Mouse (Mus musculus): ENCODE measurements around the gene Tirap. TPM values are rescaled to one million over a fixed set of nuclear protein-coding genes. Genes with fewer than 3 reads are reported as not detected.

Tirap gene
- 1 to 10 TPM; 6.6 to 8.0 TPM for total RNA-seq (2021)

- intact Hi-C loops (cut with DNase I) = no loop called here
- DNase-seq = peak; percentile 95 to 96
Observed at GRCm38 (mm10) chr9:35199772-35200471, at the start of gene Tirap, which contains the start of gene Srpr. Gene Tirap, minus strand, starts transcription at chr9:35200291. Gene Srpr, plus strand, starts transcription at chr9:35200175.

GRCm38 (mm10) chr9:35249476-35249875 is 49.4 kb upstream of the Tirap start:
- no peak for DNase-seq
- intact Hi-C loops (cut with DNase I) = no loop called here

GRCm38 (mm10) chr9:35247405-35247804 is 47.3 kb upstream of the Tirap start:
- intact Hi-C loops (cut with DNase I) = no loop called here
- DNase-seq = no peak

DNA sequence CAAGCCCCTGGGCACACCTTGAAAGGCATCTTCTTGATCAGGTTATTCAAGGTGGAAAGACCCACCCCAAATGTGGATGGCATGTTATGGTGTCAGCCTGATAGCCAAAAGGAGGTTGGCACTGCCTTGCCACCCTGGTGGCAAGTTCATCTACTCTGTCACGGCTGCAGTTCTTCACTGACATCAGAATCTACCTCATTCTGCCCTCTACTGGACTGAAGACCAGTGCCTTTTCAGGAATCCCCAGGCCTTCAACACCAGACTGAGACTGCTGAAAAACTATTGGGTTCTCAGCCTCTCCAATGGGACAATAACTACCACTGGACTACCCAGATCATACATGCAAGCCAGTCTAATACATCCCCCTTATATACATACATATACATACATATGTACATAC is 39.6 kb upstream of the Tirap start:
- no peak for DNase-seq
- intact Hi-C loops (cut with DNase I) = no loop called here

DNA sequence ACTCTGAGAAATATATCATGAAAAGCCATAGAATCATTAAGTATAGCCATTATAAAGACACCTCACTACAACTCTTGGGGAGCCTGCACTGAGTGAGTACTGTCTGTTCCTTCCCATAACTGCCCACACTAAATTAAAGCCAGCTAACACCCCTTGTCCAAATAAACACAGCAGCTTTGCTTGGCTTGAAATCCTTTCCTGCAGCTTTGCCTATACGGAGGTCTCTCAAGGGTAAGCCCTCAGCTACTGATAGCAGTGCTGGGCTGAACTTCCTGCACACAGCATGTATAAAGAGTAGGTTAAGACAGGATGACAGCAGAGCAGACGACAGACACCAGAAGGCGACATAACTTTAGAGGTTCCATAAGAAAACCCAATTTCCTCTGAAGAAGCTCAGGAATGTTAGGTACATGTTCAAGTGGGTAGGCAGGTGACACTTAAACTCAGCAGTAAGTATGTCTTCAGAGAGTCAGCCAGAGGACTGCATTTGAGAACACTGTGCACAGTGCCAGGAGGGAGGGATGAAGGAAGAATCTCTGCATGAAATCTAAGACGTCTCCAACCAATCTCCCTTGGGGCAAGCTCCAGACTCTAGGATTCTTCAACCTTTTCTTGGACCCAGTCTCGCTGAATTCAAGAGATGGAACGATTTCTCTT is 39.0 kb upstream of the Tirap start:
- no peak for DNase-seq
- intact Hi-C loops (cut with DNase I) = no loop called here

DNA sequence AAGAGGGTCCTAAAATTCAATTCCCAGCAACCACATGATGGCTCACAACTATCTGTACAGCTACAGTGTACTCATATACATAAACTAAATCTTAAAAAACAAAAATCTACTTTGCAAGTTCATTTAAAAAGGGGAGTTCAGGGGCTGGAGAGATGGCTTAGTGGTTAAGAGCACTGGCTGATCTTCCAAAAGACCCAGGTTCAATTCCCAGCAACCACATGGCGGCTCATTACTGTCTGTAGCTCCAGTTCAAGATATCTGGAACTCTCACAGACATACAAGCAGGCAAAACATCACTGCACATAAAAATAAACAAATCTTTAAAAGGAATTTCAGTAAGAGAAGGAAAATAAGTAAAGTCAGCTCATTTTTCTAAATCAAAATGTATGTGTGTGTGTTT is 38.3 kb upstream of the Tirap start:
- intact Hi-C loops (cut with DNase I) = no loop called here
- no peak for DNase-seq

DNA sequence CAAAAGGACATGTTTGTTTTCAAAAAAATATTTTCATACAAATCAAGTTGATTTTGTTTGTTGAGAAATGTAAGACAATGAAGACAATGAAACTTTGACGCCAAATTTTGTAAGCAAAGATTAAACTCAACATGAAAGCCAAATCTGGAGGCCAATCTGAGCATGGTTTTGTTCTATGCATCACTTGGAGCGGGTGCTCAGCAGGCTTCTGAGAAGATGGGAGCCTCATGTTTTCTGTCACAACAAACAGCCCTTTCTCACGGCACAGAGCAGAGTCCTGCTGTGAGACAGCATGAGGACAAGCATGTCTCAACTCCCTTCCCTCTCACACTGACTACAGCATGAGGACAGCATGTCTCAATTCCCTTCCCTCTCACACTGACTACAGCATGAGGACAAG is 35.9 kb upstream of the Tirap start:
- intact Hi-C loops (cut with DNase I) = no loop called here
- DNase-seq = no peak

DNA sequence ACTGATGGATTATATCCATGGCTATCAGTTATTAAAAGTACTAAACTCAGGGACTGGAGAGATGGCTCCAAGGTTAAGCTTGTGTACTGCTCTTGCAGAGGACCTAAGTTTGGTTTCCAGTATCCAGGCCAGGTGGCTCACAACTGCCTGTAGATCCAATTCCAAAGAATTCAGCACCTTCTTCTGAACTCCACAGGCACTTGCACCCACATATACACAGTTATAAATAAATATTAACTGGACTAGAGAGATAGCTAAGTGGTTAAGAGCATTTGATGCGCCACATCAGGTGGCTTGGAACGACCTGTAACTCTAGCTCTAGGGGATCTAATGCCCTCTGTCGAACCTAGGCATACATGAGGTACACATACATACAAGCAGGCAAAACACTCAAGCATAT is 28.6 kb upstream of the Tirap start:
- no peak for DNase-seq
- intact Hi-C loops (cut with DNase I) = no loop called here

- no peak for DNase-seq
- intact Hi-C loops (cut with DNase I) = no loop called here
Observed at GRCm38 (mm10) chr9:35223466-35223865, 23.4 kb upstream of the Tirap start.

DNA sequence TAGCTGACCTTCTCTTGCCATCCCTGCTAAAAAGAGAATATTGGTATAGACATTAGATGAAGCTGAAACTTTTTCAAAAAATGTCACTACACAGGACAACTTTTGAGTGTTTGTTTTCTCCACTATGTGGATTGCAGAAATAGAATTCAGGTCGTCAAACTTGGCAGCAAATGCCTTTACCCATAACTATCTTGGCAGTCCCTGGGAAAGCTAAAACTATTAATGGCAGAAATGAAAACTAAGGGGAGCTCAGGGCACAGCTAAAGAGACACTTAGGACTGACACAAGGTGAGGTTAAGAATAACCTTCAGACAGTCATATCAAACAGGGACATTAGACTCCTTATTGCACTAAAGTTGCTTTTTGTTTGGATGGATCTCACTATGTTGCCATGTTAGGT is 17.9 kb upstream of the Tirap start:
- peak in 1 of 2 experiments; percentile 25 for DNase-seq
- intact Hi-C loops (cut with DNase I) = no loop called here

GRCm38 (mm10) chr9:35211573-35212511 is 11.8 kb upstream of the Tirap start:
- intact Hi-C loops (cut with DNase I) = loop anchor here (2.0 kb wide), 1 partner anchor 57 kb away; no protein-coding TSS in a partner anchor
- no peak for DNase-seq

DNA sequence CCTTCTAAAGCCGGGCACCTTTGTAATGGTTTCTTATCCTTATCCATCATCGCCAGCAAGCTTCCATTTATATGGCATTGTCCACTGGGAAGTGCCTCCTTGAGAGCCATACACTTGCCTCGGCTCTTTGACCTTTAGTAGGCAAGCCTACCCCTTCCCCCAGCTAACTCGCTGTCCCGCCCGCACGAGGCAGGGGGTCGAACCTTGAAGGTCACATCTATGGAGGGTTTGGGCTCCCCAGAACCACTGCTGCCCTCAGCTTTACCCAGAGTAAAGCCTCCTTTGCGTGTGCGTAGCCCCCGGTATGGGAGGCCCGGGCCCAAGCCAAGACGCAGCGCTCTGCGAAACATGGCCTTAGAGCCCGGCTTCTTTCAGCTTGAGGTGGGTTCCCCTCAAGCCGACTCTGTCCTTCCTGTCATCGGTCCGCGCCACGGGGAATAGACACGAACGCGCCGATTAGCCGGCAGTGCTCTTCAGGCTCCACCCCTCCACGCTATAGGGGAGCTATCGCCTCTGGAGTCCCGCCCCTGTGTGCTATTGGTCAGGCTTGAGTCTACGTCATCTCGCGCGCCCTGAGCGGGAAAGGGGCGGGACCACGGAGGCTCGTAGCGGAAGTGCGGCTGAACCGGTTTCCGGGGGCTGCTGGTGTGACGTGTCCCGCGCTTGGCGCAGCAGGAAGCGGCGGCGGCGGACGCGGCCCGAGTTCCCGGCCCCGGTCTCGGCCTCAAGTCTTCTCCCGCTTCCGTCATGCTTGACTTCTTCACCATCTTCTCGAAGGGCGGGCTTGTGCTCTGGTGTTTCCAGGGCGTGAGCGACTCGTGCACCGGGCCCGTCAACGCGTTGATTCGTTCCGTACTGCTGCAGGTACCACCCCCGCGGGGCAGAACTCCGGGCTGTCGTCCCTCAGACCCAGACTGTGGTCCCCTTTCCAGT is 10.7 kb upstream of the Tirap start, which contains the start of gene Foxred1:
Gene Foxred1 (minus strand): TSS at position 514 of the 933 bp plus-strand sequence.
- intact Hi-C loops (cut with DNase I) = loop anchor here (2.0 kb wide), 1 partner anchor 58 kb away; no protein-coding TSS in a partner anchor
- peak; percentile 99 for DNase-seq

DNA sequence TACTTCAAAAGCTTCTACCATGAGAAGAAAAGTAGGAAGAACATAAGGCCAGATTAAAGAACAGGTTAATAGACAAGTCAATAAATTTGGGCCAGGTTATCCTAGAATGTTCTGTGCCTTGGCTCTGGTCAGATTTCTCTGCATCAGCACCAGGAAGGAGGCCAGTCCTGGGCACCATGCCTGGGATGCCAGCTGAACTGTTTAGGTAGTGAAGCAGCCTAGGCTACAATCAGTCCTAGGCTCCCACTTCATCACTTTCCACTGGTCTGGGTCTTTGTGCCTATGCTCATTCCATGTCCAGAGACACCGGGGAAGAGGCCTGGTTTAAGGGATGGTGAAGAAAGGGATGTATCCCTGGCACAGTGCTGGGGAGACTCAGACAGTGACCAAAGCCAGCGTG is 4.3 kb upstream of the Tirap start:
- intact Hi-C loops (cut with DNase I) = no loop called here
- no peak for DNase-seq

DNA sequence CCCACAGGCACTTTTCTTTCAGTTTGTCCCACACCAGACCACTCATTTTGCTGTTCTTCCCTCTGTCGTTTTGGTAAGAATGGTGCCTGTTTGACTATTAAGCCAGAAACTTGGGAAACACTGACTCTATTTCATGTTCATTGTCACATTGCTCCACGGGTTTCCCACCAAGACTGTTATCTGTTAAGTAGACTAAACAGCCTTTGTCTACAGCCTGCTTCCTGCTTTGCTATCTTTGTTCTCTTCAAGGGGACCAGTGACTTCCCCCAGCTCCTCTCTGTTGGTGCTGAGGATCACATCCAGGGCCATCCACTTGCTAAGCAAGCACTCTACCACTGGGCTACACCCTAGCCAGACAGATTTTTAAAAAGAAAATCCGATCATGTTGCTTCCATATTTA is 3.4 kb upstream of the Tirap start:
- intact Hi-C loops (cut with DNase I) = no loop called here
- DNase-seq = no peak

DNA sequence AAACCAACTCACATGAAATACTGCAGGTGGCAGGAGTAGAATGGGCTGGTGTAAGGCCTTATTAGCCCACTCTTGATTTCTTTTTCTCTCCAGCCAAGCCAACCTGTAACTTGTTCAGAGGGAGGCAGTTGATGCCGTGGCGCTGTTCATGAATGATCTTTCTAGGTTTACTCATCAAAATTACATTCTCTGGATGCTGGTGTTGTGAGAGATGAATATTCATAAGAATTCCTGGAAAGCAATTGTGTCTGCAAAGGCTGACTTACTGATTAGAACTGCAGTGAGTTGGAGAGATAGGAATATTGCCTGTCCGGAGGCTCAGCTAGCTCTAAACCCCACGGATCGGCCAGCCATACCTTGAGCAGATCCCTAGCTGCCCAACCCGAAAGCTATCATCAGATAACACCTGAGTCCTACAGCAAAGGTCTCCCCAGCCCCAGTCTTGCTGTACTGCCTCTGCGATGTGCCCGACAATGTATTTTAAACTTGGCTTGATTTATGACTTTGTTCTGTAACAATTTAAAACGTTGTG is 504 bp upstream of the Tirap start:
- DNase-seq = no peak
- intact Hi-C loops (cut with DNase I) = no loop called here

GRCm38 (mm10) chr9:35198945-35199771 is 933 bp downstream of the Tirap start:
- intact Hi-C loops (cut with DNase I) = no loop called here
- no peak for DNase-seq

GRCm38 (mm10) chr9:35198351-35198750 is 1.7 kb downstream of the Tirap start:
- intact Hi-C loops (cut with DNase I) = no loop called here
- no peak for DNase-seq

GRCm38 (mm10) chr9:35197625-35198024 is 2.5 kb downstream of the Tirap start:
- intact Hi-C loops (cut with DNase I) = no loop called here
- no peak for DNase-seq

DNA sequence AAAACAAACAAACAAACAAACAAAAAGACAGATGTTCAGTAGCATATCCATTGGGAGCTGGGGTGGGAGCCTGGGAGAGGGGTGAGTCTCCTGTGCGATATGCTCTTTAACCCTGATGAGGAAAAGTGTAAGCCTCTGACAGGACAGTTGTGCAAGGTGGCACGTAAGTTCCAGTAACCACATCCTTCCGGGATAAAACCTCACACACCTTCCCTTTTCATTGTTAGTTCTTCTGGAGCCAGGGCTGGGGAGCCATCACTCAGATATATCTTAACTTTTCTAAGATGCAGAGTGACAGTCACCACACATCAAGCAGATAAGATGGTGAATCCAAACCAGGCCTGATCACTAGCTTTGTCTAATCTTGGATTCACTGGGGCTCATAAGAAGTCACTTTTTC is 6.0 kb downstream of the Tirap start:
- intact Hi-C loops (cut with DNase I) = no loop called here
- no peak for DNase-seq
